Mouse (Mus musculus): Measurements from ENCODE around the gene Pard3. TPM values are rescaled to one million over a fixed set of nuclear protein-coding genes. Genes with fewer than 3 reads are reported as not detected.
A peak's percentile ranks its signal among the peaks of the same experiment; 100 is the strongest.

Pard3 gene
- total and polyA plus RNA-seq, 3 experiments, result 0.51 to 1.3 (median 0.94) TPM

- H3K4me3 ChIP-seq (replicated peaks in 1 of 3; ENCODE audit: low read depth in 2 of 3, low read length in 2 of 3, poor library complexity in 1 of 3), result peak overlapping the region; percentile 32 to 58 (median 46)
- DNase-seq (ENCODE audit: extremely low read depth), result peak; percentile 54
- dilution Hi-C loops (cut with MboI; ENCODE audit: extremely low pct_ligation_motif_present, extremely low pct_unique_long_range_greater_than_20kb, low sequenced_read_pairs), result no loop called here
These were observed 376.6 kb downstream of the Pard3 start for GRCm38 (mm10) chr8:127440161-127440833.

DNA sequence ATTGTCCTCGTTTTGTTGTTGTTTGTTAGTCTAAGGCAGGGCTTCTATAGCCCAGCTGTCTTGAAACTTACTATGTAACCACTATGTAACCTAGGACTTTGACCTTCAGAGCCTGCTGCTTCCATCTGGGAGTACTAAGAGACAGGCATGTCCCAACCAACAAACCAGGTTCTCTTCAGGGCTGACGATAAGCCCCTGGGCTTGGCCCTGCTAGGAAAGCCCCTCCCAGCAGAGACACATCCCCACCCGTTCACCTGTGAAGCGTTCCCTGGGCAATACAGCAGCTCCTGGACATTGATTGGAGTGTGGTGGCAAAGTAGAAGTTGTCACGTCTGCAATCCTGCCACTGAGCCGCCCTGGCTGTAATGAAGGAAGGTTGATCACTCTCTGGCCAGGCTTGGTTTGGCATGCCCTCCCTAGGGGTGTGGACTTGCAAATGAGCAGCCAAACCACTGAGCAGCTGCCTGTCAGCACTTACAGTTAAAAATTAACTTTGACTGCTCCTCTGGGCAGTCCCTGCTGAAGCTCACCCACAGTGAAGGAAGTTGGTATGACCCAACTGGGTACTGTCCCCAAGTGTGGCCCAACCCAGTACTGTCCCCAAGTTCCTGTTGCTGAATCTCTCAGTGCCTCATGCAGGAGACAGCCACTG lies 377.3 kb downstream of the Pard3 start:
- H3K4me2 ChIP-seq (ENCODE audit: insufficient read depth, low read depth, poor library complexity, severe bottlenecking), result peak overlapping the region; percentile 45
- H3K9me3 ChIP-seq (replicated peaks; ENCODE audit: low read length), result no peaks in the 10 kb centered on the region
- H3K27ac ChIP-seq (ENCODE audit: insufficient read depth, low read depth), result no peak overlapping the region
- no peaks in the 10 kb centered on the region for H3K27me3 ChIP-seq (replicated peaks)
- in situ Hi-C loops (cut with MboI; ENCODE audit: low pct_ligation_motif_present, low pct_unique_long_range_greater_than_20kb, low sequenced_read_pairs) (loop anchor here (25.0 kb wide), 1 partner anchor 921 kb away; the partner anchor contains the start of gene Nrp1), dilution Hi-C loops (cut with MboI; ENCODE audit: extremely low pct_ligation_motif_present, extremely low pct_unique_long_range_greater_than_20kb, low sequenced_read_pairs) (no loop called here)
- peaks cover 18 to 54% of the 10 kb centered on the region in 2 experiments for H3K4me1 ChIP-seq (ENCODE audit: control insufficient read depth in 1 of 2, insufficient read depth in 2 of 2)
- peaks cover 0 to 17% of the 10 kb centered on the region in 2 experiments for H3K36me3 ChIP-seq (replicated peaks in 1 of 2; ENCODE audit: control insufficient read depth in 1 of 2, insufficient read depth in 1 of 2, low read length in 1 of 2)
- no peaks in the 10 kb centered on the region for H3K79me2 ChIP-seq (replicated peaks; ENCODE audit: control insufficient read depth, extremely low read depth, insufficient read depth, poor library complexity, severe bottlenecking)
- H3K4me3 ChIP-seq (replicated peaks in 1 of 3; ENCODE audit: low read depth in 2 of 3, low read length in 2 of 3, poor library complexity in 1 of 3), result peak overlapping the region; percentile 46 to 58 (median 50)
- peak; percentile 97 for DNase-seq (ENCODE audit: extremely low read depth)
- peak overlapping the region; percentile 11; the same call in 1 of the 2 replicates for H3K9ac ChIP-seq (ENCODE audit: insufficient read depth, low read depth)
- TF ChIP-seq USF1 (IDR thresholded peaks at IDR 0.05; ENCODE audit: low read depth, low read length) (no peak), ZNF384 (IDR thresholded peaks at IDR 0.05; ENCODE audit: low read depth, low read length) (no peak), BHLHE40 (IDR thresholded peaks at IDR 0.05; ENCODE audit: low read depth, low read length) (peak; percentile 45; the same call in 1 of the 2 replicates), CTCF (conservative IDR thresholded peaks at IDR 0.05 in 1 of 2, IDR thresholded peaks at IDR 0.05 in 1 of 2; ENCODE audit: low read depth in 2 of 2, low read length in 2 of 2) (no peak), CHD1 (IDR thresholded peaks at IDR 0.05; ENCODE audit: low read depth, low read length) (peak; percentile 99), JUN (IDR thresholded peaks at IDR 0.05; ENCODE audit: insufficient read depth, low read depth, low read length) (no peak), MYC (IDR thresholded peaks at IDR 0.05; ENCODE audit: low read depth, low read length) (no peak), E2F4 (IDR thresholded peaks at IDR 0.05; ENCODE audit: insufficient replicate concordance, low read depth, low read length) (no peak), USF2 (conservative IDR thresholded peaks at IDR 0.05; ENCODE audit: low read depth, low read length) (no peak), RCOR1 (conservative IDR thresholded peaks at IDR 0.05; ENCODE audit: low read depth, low read length) (no peak), POLR2AphosphoS2 (IDR thresholded peaks at IDR 0.05; ENCODE audit: low read depth, low read length) (no peak), HCFC1 (IDR thresholded peaks at IDR 0.05; ENCODE audit: low read depth, low read length) (no peak), MAFK (IDR thresholded peaks at IDR 0.05; ENCODE audit: insufficient replicate concordance, low read length) (no peak), POLR2A (IDR thresholded peaks at IDR 0.05; ENCODE audit: low read depth, low read length) (peak; percentile 79), ELF1 (IDR thresholded peaks at IDR 0.05; ENCODE audit: low read depth, low read length) (peak; percentile 55), TBP (conservative IDR thresholded peaks at IDR 0.05; ENCODE audit: low read depth, low read length) (peak; percentile 79), GABPA (IDR thresholded peaks at IDR 0.05; ENCODE audit: insufficient replicate concordance, low read depth, low read length) (no peak), IRF4 (IDR thresholded peaks at IDR 0.05; ENCODE audit: low read depth, low read length) (no peak), ZC3H11A (IDR thresholded peaks at IDR 0.05; ENCODE audit: low read depth, low read length) (no peak), RAD21 (IDR thresholded peaks at IDR 0.05; ENCODE audit: low read depth, low read length) (no peak), ETS1 (conservative IDR thresholded peaks at IDR 0.05; ENCODE audit: low read depth, low read length) (peak; percentile 69), ZKSCAN1 (IDR thresholded peaks at IDR 0.05; ENCODE audit: borderline replicate concordance, low read depth, low read length) (no peak), MAX (IDR thresholded peaks at IDR 0.05; ENCODE audit: low read length) (no peak), MEF2A (IDR thresholded peaks at IDR 0.05; ENCODE audit: borderline replicate concordance, low read depth, low read length) (peak; percentile 29; the same call in 1 of the 2 replicates), SIN3A (IDR thresholded peaks at IDR 0.05; ENCODE audit: low read length) (peak; percentile 71; the same call in 1 of the 2 replicates), MAZ (IDR thresholded peaks at IDR 0.05; ENCODE audit: low read depth, low read length) (no peak), KAT2A (IDR thresholded peaks at IDR 0.05; ENCODE audit: insufficient replicate concordance, low read length) (no peak)

More at GRCm38 (mm10) chr8:127440161-127440833, 376.6 kb downstream of the Pard3 start:
- Histone ChIP-seq H3K4me2 (ENCODE audit: insufficient read depth, low read depth, poor library complexity, severe bottlenecking) (peak overlapping the region; percentile 45), H3K4me1 (ENCODE audit: control insufficient read depth in 1 of 2, insufficient read depth in 2 of 2) (peaks cover 18 to 59% of the 10 kb centered on the region in 2 experiments), H3K27ac (ENCODE audit: insufficient read depth, low read depth) (no peak overlapping the region), H3K36me3 (replicated peaks in 1 of 2; ENCODE audit: control insufficient read depth in 1 of 2, insufficient read depth in 1 of 2, low read length in 1 of 2) (peaks cover 0 to 24% of the 10 kb centered on the region in 2 experiments), H3K79me2 (replicated peaks; ENCODE audit: control insufficient read depth, extremely low read depth, insufficient read depth, poor library complexity, severe bottlenecking) (no peaks in the 10 kb centered on the region), H3K27me3 (replicated peaks) (no peaks in the 10 kb centered on the region), H3K9me3 (replicated peaks; ENCODE audit: low read length) (no peaks in the 10 kb centered on the region), H3K9ac (ENCODE audit: insufficient read depth, low read depth) (peak overlapping the region; percentile 11; the same call in 1 of the 2 replicates)
- TF ChIP-seq USF1 (IDR thresholded peaks at IDR 0.05; ENCODE audit: low read depth, low read length) (no peak), ZNF384 (IDR thresholded peaks at IDR 0.05; ENCODE audit: low read depth, low read length) (peak; percentile 30; the same call in 1 of the 2 replicates), MAFK (IDR thresholded peaks at IDR 0.05; ENCODE audit: insufficient replicate concordance, low read length) (0 out of 2 replicates have a peak, but pooled peaks have one; percentile 48), E2F4 (IDR thresholded peaks at IDR 0.05; ENCODE audit: insufficient replicate concordance, low read depth, low read length) (no peak), JUND (conservative IDR thresholded peaks at IDR 0.05; ENCODE audit: low read depth, low read length) (no peak)
- in situ Hi-C loops (cut with MboI; ENCODE audit: low pct_ligation_motif_present, low pct_unique_long_range_greater_than_20kb, low sequenced_read_pairs), result loop anchor here (25.0 kb wide), 1 partner anchor 922 kb away; the partner anchor contains the start of gene Nrp1
